Mouse (Mus musculus): ENCODE results near the gene Tmtc4. TPM values are rescaled to one million over a fixed set of nuclear protein-coding genes. Genes with fewer than 3 reads are reported as not detected.

Gene Tmtc4
- 30.6 and 31.9 TPM in 2 replicates for polyA plus RNA-seq (2015; fragmentation: Nextera tagmentation; extraction: Ambion mirVana)

DNA sequence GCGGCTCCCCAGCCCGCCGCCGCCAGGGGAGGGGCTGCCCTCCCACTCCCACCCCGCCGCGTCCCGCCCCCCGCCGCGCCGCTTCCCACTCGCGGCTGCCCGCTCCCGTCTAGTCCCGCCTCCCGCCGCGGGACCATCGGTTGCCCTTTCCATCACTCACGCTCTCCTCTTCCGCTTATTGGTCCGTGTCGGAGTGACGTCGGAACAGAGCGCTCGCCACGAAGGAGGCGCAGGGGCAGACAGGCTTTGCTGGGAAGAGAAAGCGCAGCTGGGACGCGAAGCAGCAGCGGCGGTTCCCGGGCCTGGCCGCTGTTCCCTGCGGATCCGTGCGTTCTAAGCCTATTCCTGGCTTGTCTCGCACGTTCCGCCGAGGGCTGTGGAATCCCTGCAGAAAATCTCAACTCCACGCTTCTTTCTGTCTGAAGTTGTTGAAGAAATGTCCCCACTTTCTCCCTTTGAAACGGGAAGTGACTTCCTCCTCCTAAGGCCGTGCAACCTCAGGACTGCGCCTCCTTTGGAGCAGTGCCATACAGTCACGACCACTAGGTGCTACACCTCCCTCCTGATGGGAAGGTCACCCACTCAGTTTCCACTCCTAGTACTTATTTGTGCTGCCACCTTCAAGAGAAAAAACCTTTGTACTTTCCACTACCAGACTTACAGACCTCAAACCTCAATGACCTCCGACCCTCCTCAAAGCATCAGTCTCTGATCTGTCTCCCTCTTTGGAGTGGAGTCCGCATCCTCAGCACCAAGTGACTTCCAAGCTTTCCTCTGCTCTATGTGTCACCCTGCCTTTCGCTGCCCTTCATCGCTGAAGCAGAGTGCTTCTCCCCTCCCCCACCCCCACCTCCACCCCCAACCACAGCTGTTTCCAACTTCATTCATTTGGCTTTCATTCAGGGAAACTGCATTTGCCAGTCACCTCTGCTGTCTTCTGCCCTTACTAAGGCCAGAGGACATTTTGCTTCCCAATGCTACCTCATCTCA is at the start of gene Tmtc4:
TSS of gene Tmtc4 (minus strand) at position 810 of the 990 bp plus-strand sequence.
- no peaks in the 10 kb centered on the region for H3K9me3 ChIP-seq
- no peaks in the 10 kb centered on the region for H3K27me3 ChIP-seq
- peak within 1 kb of the TSS; percentile 74 for H3K4me3 ChIP-seq
- ATAC-seq (ENCODE audit: insufficient number of reproducible peaks, insufficient read depth, low FRiP score, low TSS enrichment, low read depth), result peak; percentile 99
- H3K9ac ChIP-seq, result peak within 1 kb of the TSS; percentile 92
- peak within 1 kb of the TSS; percentile 95 for H3K27ac ChIP-seq
- H3K4me1 ChIP-seq, result peaks cover 23% of the 10 kb centered on the region
- H3K4me2 ChIP-seq, result peak within 1 kb of the TSS; percentile 77
- no peaks in the 10 kb centered on the region for H3K36me3 ChIP-seq
- under 1% methylated on average over 42 of the region's 54 CpGs for WGBS

DNA sequence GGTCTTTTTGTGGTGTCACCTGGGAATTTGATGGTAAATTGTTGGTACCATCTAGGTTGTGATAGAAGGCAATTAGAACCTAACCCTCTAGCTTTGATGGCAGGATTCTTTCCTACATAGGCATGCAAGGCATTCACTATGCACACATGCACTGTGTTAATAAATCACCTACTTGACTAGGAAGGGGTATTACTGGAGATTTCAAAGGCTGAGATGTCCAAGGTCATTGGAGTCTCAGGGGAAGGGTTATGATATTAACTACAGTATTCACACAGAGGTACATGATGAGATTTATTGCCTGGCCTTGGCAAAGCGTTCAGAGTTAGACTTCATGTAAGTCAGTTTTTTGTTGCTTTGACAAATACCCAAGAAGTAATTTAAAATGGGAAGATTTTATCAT is 48.6 kb upstream of the Tmtc4 start:
- 90% methylated on average over 1 of the region's 1 CpGs for WGBS

GRCm38 (mm10) chr14:123027876-123028275 is 44.0 kb upstream of the Tmtc4 start:
- Histone ChIP-seq H3K36me3 (no peaks in the 10 kb centered on the region), H3K4me3 (no peak overlapping the region), H3K4me2 (no peak overlapping the region), H3K4me1 (no peaks in the 10 kb centered on the region), H3K9ac (no peak overlapping the region), H3K27me3 (no peaks in the 10 kb centered on the region), H3K9me3 (no peaks in the 10 kb centered on the region), H3K27ac (no peak overlapping the region)
- no peak for ATAC-seq (ENCODE audit: insufficient number of reproducible peaks, insufficient read depth, low FRiP score, low TSS enrichment, low read depth)
- 61% methylated on average over 2 of the region's 2 CpGs for WGBS

More for the DNA sequence above, 48.6 kb upstream of the Tmtc4 start:
- H3K27me3 ChIP-seq, result no peaks in the 10 kb centered on the region
- H3K4me2 ChIP-seq, result no peak overlapping the region
- H3K4me1 ChIP-seq, result no peaks in the 10 kb centered on the region
- no peak overlapping the region for H3K27ac ChIP-seq
- H3K9me3 ChIP-seq, result no peaks in the 10 kb centered on the region
- no peak overlapping the region for H3K4me3 ChIP-seq
- ATAC-seq (ENCODE audit: insufficient number of reproducible peaks, insufficient read depth, low FRiP score, low TSS enrichment, low read depth), result no peak
- no peaks in the 10 kb centered on the region for H3K36me3 ChIP-seq
- no peak overlapping the region for H3K9ac ChIP-seq

DNA sequence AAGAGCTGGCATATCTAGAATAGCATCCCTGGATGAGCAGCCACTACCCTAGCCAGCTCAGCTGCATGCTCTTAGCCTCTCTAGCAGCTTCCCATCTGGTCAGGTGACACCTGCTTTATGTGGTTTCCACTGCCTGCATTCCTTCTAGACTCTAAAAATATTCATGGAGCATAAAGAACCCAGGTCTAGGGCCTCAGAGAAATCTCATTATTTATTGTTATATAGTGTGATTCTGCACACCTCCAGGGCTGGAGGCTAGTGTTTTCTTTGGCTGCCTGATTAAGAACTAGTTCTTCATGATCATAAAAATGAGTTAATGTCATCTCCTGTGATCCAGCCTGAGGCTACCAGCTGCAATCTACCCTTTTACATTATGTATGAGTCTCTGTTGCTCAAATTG is 39.1 kb upstream of the Tmtc4 start:
- H3K9ac ChIP-seq, result no peak overlapping the region
- no peaks in the 10 kb centered on the region for H3K4me1 ChIP-seq
- H3K27ac ChIP-seq, result no peak overlapping the region
- H3K4me2 ChIP-seq, result no peak overlapping the region
- no peaks in the 10 kb centered on the region for H3K27me3 ChIP-seq
- H3K4me3 ChIP-seq, result no peak overlapping the region
- H3K36me3 ChIP-seq, result no peaks in the 10 kb centered on the region
- H3K9me3 ChIP-seq, result no peaks in the 10 kb centered on the region
- ATAC-seq (ENCODE audit: insufficient number of reproducible peaks, insufficient read depth, low FRiP score, low TSS enrichment, low read depth), result no peak

GRCm38 (mm10) chr14:123016310-123016709 is 32.5 kb upstream of the Tmtc4 start:
- Histone ChIP-seq H3K4me1 (no peaks in the 10 kb centered on the region), H3K9ac (no peak overlapping the region), H3K27me3 (no peaks in the 10 kb centered on the region), H3K4me2 (no peak overlapping the region), H3K4me3 (no peak overlapping the region), H3K27ac (no peak overlapping the region), H3K36me3 (no peaks in the 10 kb centered on the region), H3K9me3 (no peaks in the 10 kb centered on the region)
- 82% methylated on average over 1 of the region's 1 CpGs for WGBS
- ATAC-seq (ENCODE audit: insufficient number of reproducible peaks, insufficient read depth, low FRiP score, low TSS enrichment, low read depth), result no peak

DNA sequence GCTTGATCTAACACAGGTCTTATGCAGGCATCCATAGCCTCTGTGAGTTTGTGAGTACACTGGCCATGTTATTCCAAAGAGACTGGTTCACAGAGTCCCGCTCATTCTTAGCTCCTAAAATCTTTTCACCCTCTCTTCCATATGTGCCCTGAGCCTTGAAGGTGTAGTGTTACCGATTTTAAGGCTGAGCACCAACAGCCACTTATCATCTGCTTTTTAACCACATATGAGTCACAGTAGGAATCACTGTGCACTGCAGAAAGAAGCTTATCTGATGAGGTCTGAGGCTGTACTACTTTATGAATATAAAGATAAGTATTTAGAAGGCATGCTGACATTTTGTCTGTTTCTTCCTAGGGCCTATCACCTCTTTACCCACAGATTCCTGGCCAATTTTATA is 31.9 kb upstream of the Tmtc4 start:
- Histone ChIP-seq H3K4me1 (no peaks in the 10 kb centered on the region), H3K9ac (no peak overlapping the region), H3K4me3 (no peak overlapping the region), H3K9me3 (no peaks in the 10 kb centered on the region), H3K27ac (no peak overlapping the region), H3K4me2 (no peak overlapping the region), H3K36me3 (no peaks in the 10 kb centered on the region), H3K27me3 (no peaks in the 10 kb centered on the region)
- WGBS, result 70% methylated on average over 2 of the region's 2 CpGs
- ATAC-seq (ENCODE audit: insufficient number of reproducible peaks, insufficient read depth, low FRiP score, low TSS enrichment, low read depth), result no peak

DNA sequence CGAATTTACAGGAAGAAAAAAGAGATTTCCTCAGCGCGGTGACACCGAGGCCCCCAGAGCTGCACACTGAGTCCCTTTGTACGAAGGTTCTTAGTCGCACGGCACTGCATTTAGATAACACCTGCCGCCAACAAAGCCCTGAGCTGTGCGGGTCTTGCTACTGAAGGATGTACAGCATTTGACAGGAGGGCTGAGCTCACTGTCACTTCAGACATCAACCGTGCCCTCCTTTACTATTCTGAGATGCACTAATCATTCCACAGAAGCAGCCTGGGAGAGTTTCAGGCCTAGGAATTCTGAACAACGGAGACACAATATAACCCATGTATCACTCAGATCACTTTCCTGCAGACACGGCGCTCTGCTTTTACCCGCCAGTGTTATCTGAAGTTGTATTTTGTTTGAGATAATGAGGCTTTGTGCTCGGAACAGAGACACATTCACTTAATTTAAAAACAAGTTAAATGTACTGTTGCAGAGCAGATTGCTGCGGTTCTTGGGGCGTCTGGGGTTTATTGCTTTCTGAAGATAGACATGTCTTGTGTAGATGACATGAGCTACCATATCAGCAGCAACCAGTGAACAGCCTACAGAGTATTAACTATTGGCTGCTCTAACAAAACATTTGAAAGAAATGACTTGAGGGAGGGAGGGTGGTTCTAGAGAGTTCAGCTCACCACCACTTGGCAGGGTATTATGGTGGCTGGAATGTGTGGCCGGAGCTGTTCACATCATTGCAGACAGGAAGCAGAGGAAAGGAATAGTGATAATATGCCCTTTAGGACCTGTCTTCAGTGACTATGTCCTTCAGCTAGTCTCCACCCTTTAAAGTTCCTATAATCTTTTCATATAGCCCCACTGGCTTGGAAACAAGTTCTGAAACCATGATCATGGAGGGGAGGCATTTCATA is 25.5 kb upstream of the Tmtc4 start:
- no peaks in the 10 kb centered on the region for H3K9me3 ChIP-seq
- WGBS, result 70% methylated on average over 18 of the region's 18 CpGs
- no peaks in the 10 kb centered on the region for H3K36me3 ChIP-seq
- H3K27ac ChIP-seq, result no peak overlapping the region
- H3K27me3 ChIP-seq, result no peaks in the 10 kb centered on the region
- no peak overlapping the region for H3K4me2 ChIP-seq
- no peaks in the 10 kb centered on the region for H3K4me1 ChIP-seq
- ATAC-seq (ENCODE audit: insufficient number of reproducible peaks, insufficient read depth, low FRiP score, low TSS enrichment, low read depth), result no peak
- H3K4me3 ChIP-seq, result no peak overlapping the region
- no peak overlapping the region for H3K9ac ChIP-seq

DNA sequence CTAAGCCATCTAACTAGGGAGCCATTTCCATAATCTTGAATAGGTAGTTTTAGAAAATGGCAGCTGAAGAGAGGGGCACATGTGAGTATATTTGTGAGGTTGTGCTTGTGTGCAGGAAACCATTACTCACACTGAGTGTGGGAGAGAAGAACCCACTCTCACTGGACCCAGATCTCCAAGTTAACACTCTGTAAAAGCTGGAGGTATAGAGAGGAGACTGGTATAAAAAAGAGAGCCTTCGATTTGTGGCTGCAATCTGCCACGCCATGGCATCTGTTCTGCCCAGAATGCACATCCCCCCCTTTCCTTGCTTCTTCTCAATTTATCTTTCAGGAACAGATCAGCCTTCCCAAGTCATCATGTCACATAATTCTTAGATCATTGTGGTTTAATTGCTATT is 24.8 kb upstream of the Tmtc4 start:
- 78% methylated on average over 2 of the region's 2 CpGs for whole genome bisulfite sequencing
- no peak overlapping the region for H3K4me2 ChIP-seq
- H3K9me3 ChIP-seq, result no peaks in the 10 kb centered on the region
- no peaks in the 10 kb centered on the region for H3K4me1 ChIP-seq
- no peaks in the 10 kb centered on the region for H3K27me3 ChIP-seq
- H3K27ac ChIP-seq, result no peak overlapping the region
- H3K4me3 ChIP-seq, result no peak overlapping the region
- H3K9ac ChIP-seq, result no peak overlapping the region
- no peaks in the 10 kb centered on the region for H3K36me3 ChIP-seq
- ATAC-seq (ENCODE audit: insufficient number of reproducible peaks, insufficient read depth, low FRiP score, low TSS enrichment, low read depth), result no peak

DNA sequence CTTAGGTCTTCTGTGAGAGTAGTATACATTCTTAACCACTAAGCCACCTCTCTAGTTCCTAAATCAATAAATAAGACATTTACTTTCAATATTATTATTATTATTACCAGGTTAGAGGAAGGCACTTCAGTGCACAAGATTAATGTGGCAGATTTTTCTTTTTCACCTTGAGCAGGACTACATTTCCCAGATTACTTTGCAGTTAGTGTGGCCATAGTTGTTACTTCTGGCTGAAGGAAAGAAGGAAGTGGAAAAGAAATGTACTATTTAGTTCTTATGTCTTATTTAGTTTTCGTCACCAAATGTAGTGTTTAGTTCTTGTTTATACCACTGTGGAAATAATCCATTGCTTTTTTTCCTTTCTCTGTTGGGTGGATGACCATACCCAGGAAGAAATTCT is 19.9 kb upstream of the Tmtc4 start:
- no peak for ATAC-seq (ENCODE audit: insufficient number of reproducible peaks, insufficient read depth, low FRiP score, low TSS enrichment, low read depth)
- Histone ChIP-seq H3K4me3 (no peak overlapping the region), H3K9me3 (no peaks in the 10 kb centered on the region), H3K27me3 (no peaks in the 10 kb centered on the region), H3K36me3 (no peaks in the 10 kb centered on the region), H3K4me1 (no peaks in the 10 kb centered on the region), H3K27ac (no peak overlapping the region), H3K4me2 (no peak overlapping the region), H3K9ac (no peak overlapping the region)
- WGBS, result 87% methylated on average over 1 of the region's 1 CpGs

GRCm38 (mm10) chr14:123001391-123001790 is 17.6 kb upstream of the Tmtc4 start:
- Histone ChIP-seq H3K27me3 (no peaks in the 10 kb centered on the region), H3K9me3 (no peaks in the 10 kb centered on the region), H3K4me2 (no peak overlapping the region), H3K4me3 (no peak overlapping the region), H3K27ac (no peak overlapping the region), H3K9ac (no peak overlapping the region), H3K4me1 (no peaks in the 10 kb centered on the region), H3K36me3 (no peaks in the 10 kb centered on the region)
- ATAC-seq (ENCODE audit: insufficient number of reproducible peaks, insufficient read depth, low FRiP score, low TSS enrichment, low read depth), result no peak
- WGBS, result 21% methylated on average over 3 of the region's 3 CpGs

DNA sequence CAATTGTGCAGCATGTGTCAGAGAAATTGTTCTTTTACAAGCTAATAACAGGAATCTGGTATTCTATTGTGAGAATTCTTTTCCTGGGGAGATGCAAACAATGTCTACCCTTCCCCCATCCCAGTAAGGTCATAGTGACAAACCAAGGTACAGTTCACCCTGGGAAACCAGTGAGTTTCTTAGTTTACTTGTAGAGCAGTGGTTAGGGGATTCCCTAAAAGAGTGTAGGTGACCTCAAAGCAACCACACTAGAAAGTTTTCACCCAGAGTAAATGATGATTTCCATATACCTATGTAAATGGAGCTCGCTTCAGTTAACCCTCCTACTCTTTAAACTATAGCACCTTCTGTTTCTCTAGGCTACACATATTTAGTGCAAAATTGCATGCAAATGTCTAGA is 13.6 kb upstream of the Tmtc4 start:
- Histone ChIP-seq H3K4me1 (no peaks in the 10 kb centered on the region), H3K27ac (no peak overlapping the region), H3K4me2 (no peak overlapping the region), H3K27me3 (no peaks in the 10 kb centered on the region), H3K9me3 (no peaks in the 10 kb centered on the region), H3K36me3 (no peaks in the 10 kb centered on the region), H3K4me3 (no peak overlapping the region), H3K9ac (no peak overlapping the region)
- WGBS, result 81% methylated on average over 1 of the region's 1 CpGs
- no peak for ATAC-seq (ENCODE audit: insufficient number of reproducible peaks, insufficient read depth, low FRiP score, low TSS enrichment, low read depth)

Data from embryonic facial prominence, embryonic 13.5 days (tissue).